Mouse (Mus musculus): ENCODE measurements around the gene Rrnad1. TPM values are rescaled to one million over a fixed set of nuclear protein-coding genes. Genes with fewer than 3 reads are reported as not detected.

Gene Rrnad1
- polyA plus RNA-seq (2015; fragmentation: Nextera tagmentation; extraction: Ambion mirVana), result 7.5 and 8.2 TPM in 2 replicates

GRCm38 (mm10) chr3:87930078-87930795 lies at the start of gene Rrnad1, which contains the start of gene Isg20l2:
Rrnad1 (minus strand) TSS chr3:87930717.
Isg20l2 (plus strand) TSS chr3:87930314.

DNA sequence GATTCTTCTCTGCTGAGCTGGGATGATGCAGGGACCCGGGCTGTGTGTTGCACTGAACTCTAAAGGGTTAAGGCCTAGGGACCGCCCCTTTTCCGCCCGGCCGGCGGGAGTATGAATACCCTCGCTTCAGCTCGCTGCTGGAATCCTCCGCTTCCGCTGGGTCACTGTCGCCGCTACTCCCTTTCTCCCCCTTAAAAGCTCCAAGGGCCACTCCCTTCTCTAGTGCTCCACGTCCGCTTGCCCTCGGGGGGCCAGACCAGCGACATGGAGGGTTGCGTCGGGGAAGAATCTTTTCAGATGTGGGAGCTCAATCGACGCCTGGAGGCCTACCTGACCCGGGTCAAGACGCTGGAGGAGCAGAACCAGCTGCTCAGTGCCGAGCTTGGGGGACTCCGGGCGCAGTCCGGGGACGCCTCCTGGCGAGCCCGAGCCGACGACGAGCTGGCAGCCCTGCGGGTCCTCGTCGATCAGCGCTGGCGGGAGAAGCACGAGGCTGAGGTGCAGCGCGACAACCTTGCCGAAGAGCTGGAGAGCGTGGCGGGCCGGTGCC lies 40.5 kb upstream of the Rrnad1 start, which contains the start of gene Nes:
TSS of gene Nes (plus strand) at position 140 of the 550 bp plus-strand sequence.

DNA sequence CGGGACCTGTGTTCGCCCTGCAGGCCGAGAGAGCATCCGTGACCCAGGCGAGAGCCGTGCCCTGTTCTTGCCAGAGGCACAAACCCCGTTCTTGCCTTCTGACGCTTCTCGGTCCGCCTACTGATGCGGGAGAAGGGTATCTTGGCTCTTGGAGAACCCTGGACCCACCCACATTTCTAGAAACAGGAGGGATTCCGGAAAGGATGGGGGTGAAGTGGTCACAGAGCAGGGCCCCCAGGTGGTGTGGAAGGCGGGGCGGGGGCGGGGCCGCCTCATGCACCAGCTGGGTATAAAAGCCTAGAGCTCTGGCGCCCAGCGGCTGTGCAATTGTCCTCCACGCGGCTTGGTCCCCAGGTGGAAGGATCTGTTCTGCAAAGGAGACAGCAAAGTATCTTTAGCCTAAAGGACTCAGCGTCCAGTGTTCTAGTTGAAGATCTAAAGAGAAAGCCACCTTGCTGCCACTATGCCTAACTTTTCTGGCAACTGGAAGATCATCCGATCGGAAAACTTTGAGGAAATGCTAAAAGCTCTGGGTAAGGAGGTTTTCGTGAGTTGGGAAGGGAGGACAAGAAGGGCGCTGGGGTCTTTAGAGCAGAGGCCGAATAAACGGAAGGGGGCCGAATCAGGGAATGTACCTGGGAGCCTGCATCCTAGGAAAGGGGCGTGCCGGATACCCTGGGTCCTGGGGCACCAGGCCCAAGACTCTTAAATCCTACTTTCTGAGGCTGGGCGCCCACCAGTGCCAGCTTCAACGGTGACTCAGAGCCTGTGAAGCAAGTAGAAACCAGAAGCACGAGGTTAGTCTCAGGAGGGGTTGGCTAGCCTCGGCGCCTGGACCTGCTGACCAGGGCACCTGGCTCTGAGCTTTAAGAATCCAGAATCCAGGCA lies 18.1 kb upstream of the Rrnad1 start, which contains the start of gene Crabp2:
TSS of gene Crabp2 (plus strand) at position 289 of the 888 bp plus-strand sequence.

DNA sequence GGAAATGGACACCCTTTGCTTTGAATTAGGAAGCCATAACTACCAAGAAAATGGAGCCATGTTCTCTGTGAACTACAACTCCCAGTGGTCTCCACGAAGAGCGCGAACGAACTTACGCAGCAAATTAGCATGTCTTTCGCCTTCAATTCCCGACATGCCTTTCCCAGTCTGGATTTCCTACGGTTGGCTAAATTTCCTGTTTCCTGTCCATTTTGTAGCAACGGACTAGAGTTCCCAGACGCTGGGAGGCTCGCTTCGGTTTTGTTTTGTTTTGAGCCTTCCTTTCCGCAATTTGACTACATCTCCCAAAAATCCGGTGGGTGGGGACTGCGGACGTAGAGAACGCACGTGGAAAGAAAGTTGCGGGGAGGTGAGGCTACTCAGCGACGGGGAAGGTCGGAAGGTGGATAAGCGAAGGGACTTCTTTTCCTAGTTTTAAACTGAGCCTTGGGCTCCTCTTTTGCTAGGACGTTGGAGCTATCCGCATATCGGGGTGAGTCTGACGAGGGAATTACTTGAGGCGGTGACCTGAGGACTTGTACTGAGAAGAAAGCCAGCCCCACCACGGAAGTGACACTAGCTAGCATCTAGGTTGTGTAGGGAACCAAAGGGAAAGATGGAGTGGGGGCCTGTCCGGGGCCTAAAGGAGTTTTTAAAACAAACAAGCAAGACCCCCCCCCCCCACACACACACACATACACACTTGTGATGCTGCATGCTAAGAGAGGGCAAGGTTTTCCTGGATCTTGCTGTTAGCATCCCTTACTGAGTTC lies 11.0 kb downstream of the Rrnad1 start, which contains the start of gene Mrpl24:
TSS of gene Mrpl24 (plus strand) at position 171 of the 773 bp plus-strand sequence.

DNA sequence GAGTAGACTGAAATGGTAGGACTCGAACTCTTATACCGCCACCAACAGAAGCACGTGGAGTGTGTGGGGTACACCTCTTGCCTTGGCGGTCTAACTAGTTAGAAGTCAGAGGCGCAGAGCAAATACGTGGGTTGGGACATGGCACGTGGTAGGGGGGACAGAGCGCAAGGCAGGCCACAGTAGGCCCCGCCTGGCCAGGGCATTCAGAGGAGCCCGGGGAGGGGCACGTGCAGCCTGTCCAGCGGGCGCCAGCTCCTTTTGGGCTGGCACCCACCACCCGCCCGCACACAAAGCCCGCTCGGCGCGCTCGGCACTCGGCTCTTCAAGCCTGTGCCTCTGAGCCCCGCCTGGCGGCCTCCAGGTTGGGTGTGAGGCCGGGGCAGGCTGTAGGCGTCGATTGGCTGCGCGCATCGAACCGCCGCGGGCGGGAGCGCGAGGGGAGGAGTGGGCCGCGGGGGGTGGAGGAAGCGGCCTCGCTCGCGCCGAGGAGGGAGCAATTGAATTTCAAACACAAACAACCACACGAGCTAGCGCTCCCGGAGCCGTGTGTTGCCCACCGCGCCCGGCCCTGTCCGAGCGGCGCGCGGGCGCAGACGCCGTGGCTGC lies 24.5 kb downstream of the Rrnad1 start, which contains the start of gene Hdgf:
TSS of gene Hdgf (plus strand) at position 442 of the 606 bp plus-strand sequence.

DNA sequence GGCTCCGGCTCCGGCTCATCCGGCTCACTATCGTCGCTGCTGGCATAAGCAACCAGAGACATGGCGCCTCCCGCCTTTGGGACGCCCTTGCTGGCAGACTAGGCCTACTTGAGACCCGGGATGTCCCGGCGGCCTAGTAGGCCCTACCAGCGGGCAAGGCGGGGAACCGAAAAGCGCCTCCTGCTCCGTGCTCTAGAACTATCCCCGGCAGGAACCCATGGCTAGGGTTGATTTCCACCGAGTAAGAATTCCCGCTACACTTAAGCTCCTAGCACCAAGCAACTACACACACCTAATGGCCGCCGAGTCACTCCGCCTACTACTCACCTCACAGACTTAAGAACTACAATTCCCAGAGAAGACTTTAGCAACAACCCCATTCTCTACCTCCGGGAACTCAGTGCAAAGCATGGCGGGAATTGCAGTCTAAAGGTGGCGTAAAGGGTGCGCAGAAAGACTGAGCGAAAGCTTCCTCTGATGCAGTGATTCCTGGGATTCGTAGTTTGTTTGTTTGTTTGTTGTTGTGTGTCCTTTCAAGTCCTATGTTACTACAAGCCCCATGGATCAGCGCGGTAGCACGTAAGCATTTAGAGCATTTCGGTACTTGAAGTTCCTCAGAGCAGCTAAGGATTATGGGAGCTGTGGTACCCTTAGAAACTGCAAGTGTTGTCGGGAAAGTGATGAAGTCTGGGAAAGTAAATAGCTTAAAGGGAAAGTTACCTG lies 45.1 kb downstream of the Rrnad1 start, which contains the start of gene Prcc:
TSS of gene Prcc (minus strand) at position 328 of the 723 bp plus-strand sequence.

Other genes starting within 250 kb of the Rrnad1 start
- gene Lrrc71, start 182.1 kb downstream of the Rrnad1 start, polyA plus RNA-seq (2015; fragmentation: Nextera tagmentation; extraction: Ambion mirVana), result 0.18 and 0.26 TPM in 2 replicates
- gene Ntrk1, start 135.6 kb downstream of the Rrnad1 start, polyA plus RNA-seq (2015; fragmentation: Nextera tagmentation; extraction: Ambion mirVana), result 0.28 TPM in 1 of 2 replicates, not detected in the other
- 0.04 and 0.13 TPM in 2 replicates for gene Insrr, start 133.8 kb downstream of the Rrnad1 start, polyA plus RNA-seq (2015; fragmentation: Nextera tagmentation; extraction: Ambion mirVana)
- 10.9 and 12.9 TPM in 2 replicates for gene Pear1, start 106.4 kb downstream of the Rrnad1 start, polyA plus RNA-seq (2015; fragmentation: Nextera tagmentation; extraction: Ambion mirVana)
- gene Sh2d2a, start 84.0 kb downstream of the Rrnad1 start, polyA plus RNA-seq (2015; fragmentation: Nextera tagmentation; extraction: Ambion mirVana), result 0.07 and 0.13 TPM in 2 replicates
- 9.7 and 10.3 TPM in 2 replicates for gene Prcc, start 45.1 kb downstream of the Rrnad1 start, polyA plus RNA-seq (2015; fragmentation: Nextera tagmentation; extraction: Ambion mirVana)
- 113 and 133 TPM in 2 replicates for gene Hdgf, start 24.4 kb downstream of the Rrnad1 start, polyA plus RNA-seq (2015; fragmentation: Nextera tagmentation; extraction: Ambion mirVana)
- gene Mrpl24, start 11.2 kb downstream of the Rrnad1 start, polyA plus RNA-seq (2015; fragmentation: Nextera tagmentation; extraction: Ambion mirVana), result 51.0 and 60.6 TPM in 2 replicates
- gene Isg20l2, start 403 bp downstream of the Rrnad1 start, polyA plus RNA-seq (2015; fragmentation: Nextera tagmentation; extraction: Ambion mirVana), result 16.7 and 16.8 TPM in 2 replicates
- 0.85 and 3.3 TPM in 2 replicates for gene Crabp2, start 17.9 kb upstream of the Rrnad1 start, polyA plus RNA-seq (2015; fragmentation: Nextera tagmentation; extraction: Ambion mirVana)
- 74.2 and 79.3 TPM in 2 replicates for gene Nes, start 40.4 kb upstream of the Rrnad1 start, polyA plus RNA-seq (2015; fragmentation: Nextera tagmentation; extraction: Ambion mirVana)
- gene Bcan, start 69.5 kb upstream of the Rrnad1 start, polyA plus RNA-seq (2015; fragmentation: Nextera tagmentation; extraction: Ambion mirVana), result 0.21 TPM in 1 of 2 replicates, not detected in the other
- gene Hapln2, start 96.9 kb upstream of the Rrnad1 start, polyA plus RNA-seq (2015; fragmentation: Nextera tagmentation; extraction: Ambion mirVana), result 0.08 and 0.13 TPM in 2 replicates
- 15.9 and 16.7 TPM in 2 replicates for gene Gpatch4, start 112.4 kb upstream of the Rrnad1 start, polyA plus RNA-seq (2015; fragmentation: Nextera tagmentation; extraction: Ambion mirVana)
- gene Naxe, start 127.8 kb upstream of the Rrnad1 start, polyA plus RNA-seq (2015; fragmentation: Nextera tagmentation; extraction: Ambion mirVana), result 106 and 125 TPM in 2 replicates
- not detected in 2 replicates for gene Ttc24, start 147.6 kb upstream of the Rrnad1 start, polyA plus RNA-seq (2015; fragmentation: Nextera tagmentation; extraction: Ambion mirVana)
- gene Iqgap3, start 151.3 kb upstream of the Rrnad1 start, polyA plus RNA-seq (2015; fragmentation: Nextera tagmentation; extraction: Ambion mirVana), result 5.1 and 5.8 TPM in 2 replicates
- 63.1 and 70.4 TPM in 2 replicates for gene Mef2d, start 211.7 kb upstream of the Rrnad1 start, polyA plus RNA-seq (2015; fragmentation: Nextera tagmentation; extraction: Ambion mirVana)